Mouse (Mus musculus) lung, postnatal 36 days (tissue): ENCODE data around the gene Telo2.
A peak's percentile ranks its signal among the peaks of the same experiment; 100 is the strongest.
"Not testable (repeated sequence)": the region's sequence is repeated elsewhere in the genome, so short reads cannot be mapped to it uniquely, and the experiment has no call there.

ENCODE experiments used
- DNase-seq: peaks from one replicate; pipeline ENCODE4 v3.0.0; 2022; ENCODE audit warnings: mixed read lengths

The Telo2 gene

GRCm38 (mm10) chr17:25115664-25116432 lies at the start of gene Telo2:
TSS of gene Telo2 (minus strand) at chr17:25115967.
- DNase-seq = peak; percentile 96

GRCm38 (mm10) chr17:25164770-25165169 lies 49.0 kb upstream of the Telo2 start:
- DNase-seq = no peak

- no peak for DNase-seq
These were observed 47.6 kb upstream of the Telo2 start for GRCm38 (mm10) chr17:25163387-25163786.

- no peak for DNase-seq
These were observed 46.4 kb upstream of the Telo2 start, which contains the start of gene Ccdc154 for GRCm38 (mm10) chr17:25162161-25162560. TSS of gene Ccdc154 (plus strand) at chr17:25162461.

- DNase-seq = peak; percentile 25
These were observed 24.2 kb upstream of the Telo2 start for GRCm38 (mm10) chr17:25139960-25140359.

GRCm38 (mm10) chr17:25138803-25139202 lies 23.0 kb upstream of the Telo2 start:
- no peak for DNase-seq

- DNase-seq = no peak
These were observed 19.9 kb upstream of the Telo2 start for GRCm38 (mm10) chr17:25135622-25136021.

GRCm38 (mm10) chr17:25133275-25133698 lies 17.5 kb upstream of the Telo2 start, which contains the start of gene Clcn7:
TSS of gene Clcn7 (plus strand) at chr17:25133391.
- peak; percentile 97 for DNase-seq

GRCm38 (mm10) chr17:25130060-25130459 lies 14.3 kb upstream of the Telo2 start:
- peak; percentile 10 for DNase-seq

- no peak for DNase-seq
These were observed 11.9 kb upstream of the Telo2 start for GRCm38 (mm10) chr17:25127681-25128080.

GRCm38 (mm10) chr17:25127079-25127478 lies 11.3 kb upstream of the Telo2 start:
- DNase-seq = no peak

- DNase-seq = not testable (repeated sequence)
These were observed 9.8 kb upstream of the Telo2 start for GRCm38 (mm10) chr17:25125442-25126060.

GRCm38 (mm10) chr17:25123979-25124378 lies 8.2 kb upstream of the Telo2 start:
- DNase-seq = peak; percentile 38

- DNase-seq = no peak
These were observed 4.6 kb upstream of the Telo2 start, which contains the start of gene Ptx4 for GRCm38 (mm10) chr17:25120406-25120805. TSS of gene Ptx4 (plus strand) at chr17:25120760.

GRCm38 (mm10) chr17:25117263-25117662 lies 1.5 kb upstream of the Telo2 start:
- DNase-seq = peak; percentile 28

- no peak for DNase-seq
These were observed 690 bp downstream of the Telo2 start for GRCm38 (mm10) chr17:25114908-25115645.

- DNase-seq = no peak
These were observed 3.4 kb downstream of the Telo2 start for GRCm38 (mm10) chr17:25112423-25112810.

GRCm38 (mm10) chr17:25111739-25112422 lies 3.9 kb downstream of the Telo2 start:
- peak; percentile 40 for DNase-seq

- DNase-seq = no peak
These were observed 4.5 kb downstream of the Telo2 start for GRCm38 (mm10) chr17:25111220-25111619.

- DNase-seq = no peak
These were observed 5.2 kb downstream of the Telo2 start for GRCm38 (mm10) chr17:25110590-25110989.

GRCm38 (mm10) chr17:25109578-25109977 lies 6.2 kb downstream of the Telo2 start:
- DNase-seq = peak; percentile 73

- DNase-seq = no peak
These were observed 8.0 kb downstream of the Telo2 start for GRCm38 (mm10) chr17:25107786-25108185.

- no peak for DNase-seq
These were observed 14.4 kb downstream of the Telo2 start for GRCm38 (mm10) chr17:25101338-25101737.
